Mouse (Mus musculus): ENCODE measurements at regions not wholly inside any gene's neighbourhood (a gene's known extent, or its start where the extent isn't known, plus 50 kb on each side); places are given as distances from the start of the nearest gene placed in this dataset.

DNA sequence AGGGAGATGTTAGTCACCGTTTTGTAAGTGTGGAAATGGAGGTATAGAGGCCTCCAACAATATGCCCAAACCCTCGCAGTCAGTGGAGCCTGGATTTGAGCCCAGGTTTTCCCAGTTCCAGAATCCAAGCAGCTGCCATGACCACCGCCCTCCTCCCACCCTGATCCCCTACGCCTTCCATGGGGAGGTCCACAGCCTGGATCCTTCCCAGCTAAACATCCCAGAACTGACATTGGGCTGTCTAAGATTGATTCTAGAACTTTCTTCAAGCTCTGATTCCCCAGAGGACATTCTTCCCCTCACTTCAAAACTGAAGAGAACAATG, 199.2 kb downstream of the Bcl2l11 start:
- no peak for ATAC-seq (ENCODE audit: insufficient read depth)
- H3K27ac ChIP-seq (replicated peaks) = no peak overlapping the region

DNA sequence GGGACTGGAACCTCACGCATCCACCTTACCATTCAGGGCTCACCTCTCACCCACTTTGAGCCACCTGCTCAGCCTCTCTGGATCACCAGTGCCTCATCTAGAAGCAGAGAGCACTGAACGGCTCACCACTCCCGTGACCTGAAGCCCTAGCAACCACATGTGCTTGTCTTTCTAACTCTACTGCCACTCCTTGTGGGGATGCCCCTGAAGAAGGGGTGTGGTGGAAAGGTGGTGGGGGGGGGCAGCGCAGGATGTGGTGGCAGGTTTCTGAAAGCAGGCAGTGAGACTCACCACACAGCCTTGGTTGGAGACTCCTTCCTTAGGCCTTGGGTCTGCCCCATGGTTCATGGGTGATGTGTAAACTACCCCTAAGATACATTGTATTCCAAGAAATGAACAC, 199.6 kb downstream of the Bcl2l11 start:
- Histone ChIP-seq H3K4me1 (replicated peaks) (no peaks in the 10 kb centered on the region), H3K27me3 (no peaks in the 10 kb centered on the region), H3K27ac (replicated peaks) (no peak overlapping the region), H3K9me3 (replicated peaks) (no peaks in the 10 kb centered on the region), H3K4me3 (replicated peaks) (no peak overlapping the region), H3K36me3 (replicated peaks) (no peaks in the 10 kb centered on the region), H3K9ac (no peak overlapping the region), H3K4me2 (no peak overlapping the region)
- 83% methylated on average over 4 of the region's 4 CpGs for WGBS (ENCODE audit: insufficient replicate concordance)
- ATAC-seq (ENCODE audit: insufficient read depth) = no peak

More for the DNA sequence above, 199.2 kb downstream of the Bcl2l11 start:
- H3K4me3 ChIP-seq (replicated peaks) = no peak overlapping the region
- H3K9me3 ChIP-seq (replicated peaks) = no peaks in the 10 kb centered on the region
- no peaks in the 10 kb centered on the region for H3K4me1 ChIP-seq (replicated peaks)
- no peak overlapping the region for H3K4me2 ChIP-seq
- H3K27me3 ChIP-seq = no peaks in the 10 kb centered on the region
- no peaks in the 10 kb centered on the region for H3K36me3 ChIP-seq (replicated peaks)
- H3K9ac ChIP-seq = no peak overlapping the region
- 73% methylated on average over 4 of the region's 4 CpGs for WGBS (ENCODE audit: insufficient replicate concordance)

DNA sequence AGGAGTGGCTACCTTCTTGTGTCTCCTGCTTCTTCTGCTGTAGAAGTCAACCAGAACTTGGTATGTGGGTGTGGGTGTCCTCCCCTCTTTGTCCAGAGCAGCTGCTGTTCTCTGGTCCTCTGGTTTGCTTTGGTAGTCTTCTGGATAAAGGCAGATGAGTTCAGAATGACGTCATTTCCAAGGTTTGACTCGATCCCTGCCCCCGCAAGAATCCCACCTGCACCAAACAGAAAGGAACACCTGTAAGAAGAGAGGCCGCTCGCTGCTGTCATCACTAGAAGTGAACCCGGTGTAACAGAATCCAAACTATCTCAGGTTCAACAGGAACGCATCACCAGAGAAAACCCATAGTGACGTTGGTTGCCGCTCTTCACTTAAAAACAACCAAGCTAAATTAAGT, 205.0 kb downstream of the Bcl2l11 start:
- no peaks in the 10 kb centered on the region for H3K9me3 ChIP-seq (replicated peaks)
- H3K4me1 ChIP-seq (replicated peaks) = peaks cover 14% of the 10 kb centered on the region
- no peak overlapping the region for H3K9ac ChIP-seq
- no peaks in the 10 kb centered on the region for H3K27me3 ChIP-seq
- no peaks in the 10 kb centered on the region for H3K36me3 ChIP-seq (replicated peaks)
- H3K27ac ChIP-seq (replicated peaks) = no peak overlapping the region
- no peak overlapping the region for H3K4me3 ChIP-seq (replicated peaks)
- 71% methylated on average over 9 of the region's 9 CpGs for WGBS (ENCODE audit: insufficient replicate concordance)
- H3K4me2 ChIP-seq = no peak overlapping the region
- ATAC-seq (ENCODE audit: insufficient read depth) = no peak

DNA sequence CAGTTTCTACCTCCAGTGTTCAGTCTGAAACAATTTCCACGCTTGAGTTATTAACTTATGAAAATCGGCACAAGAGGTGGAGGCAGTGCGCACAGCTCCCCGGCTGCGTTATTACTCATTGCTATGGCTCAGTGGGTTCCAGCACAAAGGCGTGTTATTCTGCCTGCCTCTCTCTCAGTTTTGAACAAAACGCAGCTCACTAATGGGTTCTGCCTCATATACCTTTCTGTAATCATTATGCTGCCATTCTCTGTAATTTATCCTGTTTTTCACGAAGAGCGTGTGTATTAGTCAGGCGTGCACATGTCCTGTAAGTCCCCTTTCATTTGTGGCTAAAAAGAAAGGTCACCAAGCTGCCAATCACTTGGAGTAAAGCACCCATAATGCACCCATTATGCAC, 205.4 kb downstream of the Bcl2l11 start:
- Histone ChIP-seq H3K9ac (no peak overlapping the region), H3K4me2 (no peak overlapping the region), H3K4me1 (replicated peaks) (peaks cover 14% of the 10 kb centered on the region), H3K9me3 (replicated peaks) (no peaks in the 10 kb centered on the region), H3K27ac (replicated peaks) (no peak overlapping the region), H3K36me3 (replicated peaks) (no peaks in the 10 kb centered on the region), H3K27me3 (no peaks in the 10 kb centered on the region), H3K4me3 (replicated peaks) (no peak overlapping the region)
- ATAC-seq (ENCODE audit: insufficient read depth) = no peak
- WGBS (ENCODE audit: insufficient replicate concordance) = 79% methylated on average over 10 of the region's 10 CpGs

DNA sequence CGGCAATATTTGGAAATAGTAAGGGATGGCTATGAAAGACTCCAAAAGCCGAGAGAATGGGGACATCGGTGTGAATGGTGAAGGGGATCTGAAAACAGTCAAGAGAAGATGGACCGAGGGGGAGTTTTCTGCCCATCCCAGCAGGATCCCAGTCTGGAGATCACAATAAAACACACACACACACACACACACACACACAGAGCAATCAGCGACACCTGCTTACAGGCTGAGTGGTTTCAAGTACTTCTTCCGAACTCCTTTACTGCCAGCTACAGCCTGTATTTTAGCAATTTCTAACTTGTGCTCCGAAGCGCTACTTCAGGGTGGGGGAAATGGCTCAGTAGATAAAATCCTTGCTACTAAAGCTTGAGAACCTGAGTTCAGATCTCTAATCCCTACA, 205.8 kb downstream of the Bcl2l11 start:
- WGBS (ENCODE audit: insufficient replicate concordance) = 65% methylated on average over 8 of the region's 8 CpGs
- Histone ChIP-seq H3K4me1 (replicated peaks) (peaks cover 14% of the 10 kb centered on the region), H3K4me3 (replicated peaks) (no peak overlapping the region), H3K27ac (replicated peaks) (no peak overlapping the region), H3K27me3 (no peaks in the 10 kb centered on the region), H3K36me3 (replicated peaks) (no peaks in the 10 kb centered on the region), H3K9ac (no peak overlapping the region), H3K9me3 (replicated peaks) (no peaks in the 10 kb centered on the region), H3K4me2 (no peak overlapping the region)
- no peak for ATAC-seq (ENCODE audit: insufficient read depth)

DNA sequence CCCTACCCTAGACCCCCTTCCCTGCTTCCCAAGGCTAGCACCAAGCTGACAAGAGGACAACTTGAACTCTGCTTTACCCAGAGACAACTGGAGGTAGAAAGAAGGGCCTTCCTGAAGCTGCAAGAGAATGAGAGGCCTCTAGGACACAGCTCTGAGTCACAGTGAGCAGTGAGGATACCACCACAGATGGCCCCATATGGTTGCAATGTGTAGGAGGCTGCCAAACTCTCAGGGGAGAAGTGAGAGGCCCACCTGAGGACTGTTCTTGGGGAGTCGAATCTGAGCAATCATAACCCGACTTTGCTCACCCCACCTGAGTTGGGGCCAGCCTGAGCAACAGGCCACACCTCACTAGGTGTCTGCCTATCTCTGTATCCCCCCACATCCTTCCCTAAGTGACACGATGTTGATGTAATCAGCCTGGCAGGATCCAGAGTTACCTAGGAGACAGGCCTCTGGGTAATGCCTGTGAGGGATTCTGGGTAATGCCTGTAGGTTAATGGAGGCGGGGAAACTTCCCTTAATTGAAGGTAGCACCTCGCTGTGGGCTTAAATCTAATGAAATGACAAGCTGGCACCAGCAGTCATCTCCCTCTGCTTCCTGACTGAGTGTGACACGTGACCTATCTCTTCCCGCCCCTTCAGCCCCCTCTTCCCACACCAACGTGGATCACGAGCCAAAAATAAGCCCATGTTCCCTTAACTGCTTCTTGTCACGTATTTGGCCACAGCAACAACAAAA, 207.7 kb downstream of the Bcl2l11 start:
- Histone ChIP-seq H3K4me1 (replicated peaks) (peaks cover 25% of the 10 kb centered on the region), H3K9ac (no peak overlapping the region), H3K36me3 (replicated peaks) (no peaks in the 10 kb centered on the region), H3K4me3 (replicated peaks) (no peak overlapping the region), H3K4me2 (no peak overlapping the region), H3K27ac (replicated peaks) (no peak overlapping the region), H3K9me3 (replicated peaks) (no peaks in the 10 kb centered on the region), H3K27me3 (no peaks in the 10 kb centered on the region)
- 0 out of 2 replicates have a peak, but pooled peaks have one; percentile 9 for ATAC-seq (ENCODE audit: insufficient read depth)
- WGBS (ENCODE audit: insufficient replicate concordance) = 47% methylated on average over 10 of the region's 10 CpGs

DNA sequence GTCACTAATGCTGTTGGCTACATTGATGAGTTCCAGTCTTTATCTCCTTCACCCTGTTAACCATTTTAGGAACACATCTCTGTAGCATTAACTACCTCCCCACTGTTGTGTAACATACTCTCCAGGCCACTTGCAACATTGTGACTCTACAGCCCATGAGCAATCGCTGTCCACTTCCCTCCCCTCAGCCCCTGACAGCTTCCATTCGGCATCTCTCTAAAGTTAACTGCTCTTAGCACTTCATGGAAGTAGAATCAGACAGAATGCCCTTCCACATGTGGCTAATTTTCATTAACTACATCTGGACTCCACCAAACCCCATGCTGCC, 208.3 kb downstream of the Bcl2l11 start:
- H3K4me3 ChIP-seq (replicated peaks) = no peak overlapping the region
- H3K9me3 ChIP-seq (replicated peaks) = no peaks in the 10 kb centered on the region
- no peak overlapping the region for H3K4me2 ChIP-seq
- no peaks in the 10 kb centered on the region for H3K27me3 ChIP-seq
- peaks cover 29% of the 10 kb centered on the region for H3K4me1 ChIP-seq (replicated peaks)
- no peak overlapping the region for H3K27ac ChIP-seq (replicated peaks)
- no peak overlapping the region for H3K9ac ChIP-seq
- H3K36me3 ChIP-seq (replicated peaks) = no peaks in the 10 kb centered on the region
- peak; percentile 47; the same call in 1 of the 2 replicates for ATAC-seq (ENCODE audit: insufficient read depth)
- 59% methylated on average over 2 of the region's 2 CpGs for WGBS (ENCODE audit: insufficient replicate concordance)

DNA sequence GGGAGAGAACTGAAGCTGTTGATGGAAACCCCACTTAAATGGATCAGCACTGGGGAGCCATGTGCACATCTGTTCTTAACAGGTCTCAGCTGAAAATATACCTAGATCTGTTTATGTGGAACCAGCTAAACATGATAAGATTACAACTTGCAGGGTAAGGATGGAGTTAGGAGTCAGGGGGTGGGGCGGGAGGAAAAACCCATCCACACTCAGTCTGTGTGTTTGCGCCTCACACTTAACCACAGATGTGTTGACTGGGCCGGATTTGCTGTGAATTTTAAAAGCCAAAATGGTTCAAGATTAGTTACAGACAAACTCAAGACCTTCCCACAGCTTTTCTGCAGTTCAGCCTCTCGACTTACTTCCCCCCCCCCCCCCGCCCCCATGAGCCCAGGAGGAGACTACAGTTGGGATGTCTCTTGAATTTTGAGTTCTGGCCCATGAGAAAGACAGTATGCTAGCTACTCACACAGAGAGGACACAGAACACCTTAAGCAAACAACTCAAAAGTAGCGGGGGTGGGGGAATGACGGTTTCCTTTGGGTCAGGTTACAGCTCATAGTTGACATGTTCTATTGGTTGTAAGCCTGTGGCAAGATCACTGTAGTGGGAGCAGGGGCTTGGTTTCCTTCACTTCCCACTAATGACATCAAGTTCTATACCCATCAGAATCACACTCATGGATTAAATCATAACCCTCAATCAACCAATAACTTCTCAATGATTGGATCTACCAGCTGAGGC, 209.1 kb downstream of the Bcl2l11 start:
- H3K4me2 ChIP-seq = no peak overlapping the region
- H3K4me1 ChIP-seq (replicated peaks) = peaks cover 37% of the 10 kb centered on the region
- H3K4me3 ChIP-seq (replicated peaks) = no peak overlapping the region
- no peak overlapping the region for H3K27ac ChIP-seq (replicated peaks)
- WGBS (ENCODE audit: insufficient replicate concordance) = 46% methylated on average over 7 of the region's 7 CpGs
- no peaks in the 10 kb centered on the region for H3K27me3 ChIP-seq
- H3K9ac ChIP-seq = no peak overlapping the region
- no peaks in the 10 kb centered on the region for H3K9me3 ChIP-seq (replicated peaks)
- no peaks in the 10 kb centered on the region for H3K36me3 ChIP-seq (replicated peaks)
- ATAC-seq (ENCODE audit: insufficient read depth) = no peak

DNA sequence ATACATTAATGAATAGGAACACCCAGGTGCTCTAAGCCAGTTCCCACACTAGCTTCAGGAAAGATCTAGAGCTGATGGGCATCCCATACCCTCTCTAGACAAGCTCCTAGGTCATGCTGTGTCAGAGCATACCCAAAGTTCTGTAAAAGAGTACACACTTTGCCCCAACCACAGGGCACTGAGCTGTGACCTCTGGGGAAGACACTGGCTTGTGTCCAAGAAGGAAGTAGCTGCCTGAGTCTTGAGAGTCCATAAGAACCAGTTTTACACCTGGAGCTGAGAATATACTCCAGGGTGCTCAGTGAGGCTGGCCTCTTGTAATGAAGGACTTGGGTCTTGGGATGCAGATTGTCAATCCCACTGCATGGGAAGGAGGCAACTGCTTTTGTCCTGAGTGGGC, 211.4 kb downstream of the Bcl2l11 start:
- no peaks in the 10 kb centered on the region for H3K36me3 ChIP-seq (replicated peaks)
- H3K27me3 ChIP-seq = no peaks in the 10 kb centered on the region
- no peak overlapping the region for H3K9ac ChIP-seq
- no peaks in the 10 kb centered on the region for H3K9me3 ChIP-seq (replicated peaks)
- no peak overlapping the region for H3K4me2 ChIP-seq
- H3K27ac ChIP-seq (replicated peaks) = no peak overlapping the region
- peaks cover 42% of the 10 kb centered on the region for H3K4me1 ChIP-seq (replicated peaks)
- no peak overlapping the region for H3K4me3 ChIP-seq (replicated peaks)
- no peak for ATAC-seq (ENCODE audit: insufficient read depth)

DNA sequence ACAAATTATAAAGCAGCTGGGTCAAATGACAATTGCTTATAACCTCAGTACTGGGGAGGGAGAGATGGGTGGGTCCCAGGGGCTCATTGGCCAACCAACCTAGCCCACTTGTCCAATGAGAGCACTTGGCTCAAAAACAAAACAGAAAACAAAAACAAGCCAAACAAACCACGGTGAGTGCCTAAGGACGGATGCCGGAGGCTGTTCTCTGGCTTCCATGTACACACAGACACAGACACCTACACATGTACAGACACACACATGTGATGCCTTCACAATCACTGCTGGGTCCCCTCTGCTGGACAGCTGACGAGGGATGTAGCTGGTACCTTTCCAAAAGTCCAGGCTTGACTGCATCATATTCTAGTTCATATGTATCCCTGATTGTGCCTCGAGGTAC, 212.0 kb downstream of the Bcl2l11 start:
- ATAC-seq (ENCODE audit: insufficient read depth) = no peak
- no peaks in the 10 kb centered on the region for H3K27me3 ChIP-seq
- peaks cover 42% of the 10 kb centered on the region for H3K4me1 ChIP-seq (replicated peaks)
- no peaks in the 10 kb centered on the region for H3K9me3 ChIP-seq (replicated peaks)
- WGBS (ENCODE audit: insufficient replicate concordance) = 64% methylated on average over 5 of the region's 5 CpGs
- no peak overlapping the region for H3K4me2 ChIP-seq
- no peak overlapping the region for H3K9ac ChIP-seq
- H3K27ac ChIP-seq (replicated peaks) = no peak overlapping the region
- H3K4me3 ChIP-seq (replicated peaks) = no peak overlapping the region
- no peaks in the 10 kb centered on the region for H3K36me3 ChIP-seq (replicated peaks)

DNA sequence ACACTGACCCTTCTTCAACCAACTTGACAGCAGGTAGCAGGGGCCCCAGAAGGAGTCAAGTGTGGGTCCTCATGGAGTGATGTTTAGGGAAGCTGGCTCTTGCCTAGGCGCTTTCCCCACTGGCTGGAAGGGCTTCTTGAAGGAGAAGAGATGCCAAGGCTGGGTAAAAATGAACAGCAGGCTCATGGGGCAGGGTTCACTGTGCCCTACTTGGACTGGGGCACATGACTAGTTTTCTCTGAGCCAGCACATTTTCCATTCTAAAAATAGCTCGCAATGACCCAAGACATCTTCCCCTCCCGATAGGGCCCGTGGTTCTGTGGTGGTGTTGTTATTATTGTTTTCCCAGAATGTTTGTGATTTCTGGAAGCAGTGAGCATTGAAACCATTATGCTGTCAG, 212.6 kb downstream of the Bcl2l11 start:
- H3K4me2 ChIP-seq = no peak overlapping the region
- no peak overlapping the region for H3K4me3 ChIP-seq (replicated peaks)
- H3K4me1 ChIP-seq (replicated peaks) = peaks cover 42% of the 10 kb centered on the region
- 35% methylated on average over 4 of the region's 4 CpGs for WGBS (ENCODE audit: insufficient replicate concordance)
- no peaks in the 10 kb centered on the region for H3K36me3 ChIP-seq (replicated peaks)
- no peak for ATAC-seq (ENCODE audit: insufficient read depth)
- H3K27ac ChIP-seq (replicated peaks) = no peak overlapping the region
- no peaks in the 10 kb centered on the region for H3K27me3 ChIP-seq
- H3K9ac ChIP-seq = no peak overlapping the region
- H3K9me3 ChIP-seq (replicated peaks) = no peaks in the 10 kb centered on the region
